Comparison of ENCODE assay signal across 8 mouse cellular contexts in genomic region chr3:89613526-89614523, GRCm38 (mm10).
DNase-seq lines count a peak whose midpoint lies in the region; ATAC-seq and TF ChIP-seq lines count a peak whose summit lies in the region.
"Had no signal": no experiment of that assay in that cellular context is flagged by ENCODE, and none has a peak within 500 bp of the region (broad histone marks: within the 10 kb centered on the region; RNA-seq: fewer than 3 reads in every experiment).

No protein-coding gene starts in this region.

- peaks cover 6% of the 10 kb centered on the region; the same call in 1 of the 2 replicates for H3K4me1 ChIP-seq in midbrain, postnatal 0 days (ENCODE audit: insufficient read depth, low read length)
- H3K4me1 ChIP-seq: megakaryocyte, embryonic 14.5 days had no signal

- H3K9ac ChIP-seq in midbrain, postnatal 0 days (replicated peaks; ENCODE audit: low read length, poor library complexity, severe bottlenecking) = no peak overlapping the region

- peak overlapping the region; percentile 4; the same call in 1 of the 2 replicates for H3K27ac ChIP-seq in midbrain, postnatal 0 days (ENCODE audit: low read depth, low read length)

- 20% methylated on average over 18 of the region's 18 CpGs for WGBS in midbrain, postnatal 0 days

- TF ChIP-seq CTCF in midbrain, postnatal 0 days (IDR thresholded peaks at IDR 0.05) = no peak

- H3K4me3 ChIP-seq in midbrain, postnatal 0 days (ENCODE audit: low read depth, low read length) = no peak overlapping the region
- H3K4me3 ChIP-seq: megakaryocyte, embryonic 14.5 days had no signal

- no peaks in the 10 kb centered on the region for H3K27me3 ChIP-seq in midbrain, postnatal 0 days (ENCODE audit: insufficient read depth, low read length)

- peak; percentile 77 for ATAC-seq in midbrain, postnatal 0 days (ENCODE audit: low FRiP score)

- H3K9me3 ChIP-seq in midbrain, postnatal 0 days (ENCODE audit: low read length) = no peaks in the 10 kb centered on the region
- H3K9me3 ChIP-seq: megakaryocyte, embryonic 14.5 days had no signal

- H3K36me3 ChIP-seq in midbrain, postnatal 0 days (ENCODE audit: insufficient read depth, low read length) = no peaks in the 10 kb centered on the region

- DNase-seq in adrenal gland, postnatal 10 days = peak; percentile 89
- DNase-seq in cerebellum, postnatal 4 days (ENCODE audit: low spot score in 2 of 2) = peak; percentile 69 to 71
- peak; percentile 58 to 80 for DNase-seq in gastrocnemius, postnatal 4 days (ENCODE audit: low spot score in 2 of 2)
- peak; percentile 62 for DNase-seq in kidney, adult 11 months
- peak; percentile 44 to 75 for DNase-seq in left cerebral cortex, adult 9 months (ENCODE audit: low spot score in 2 of 2)
- peak; percentile 85 for DNase-seq in midbrain, postnatal 0 days (ENCODE audit: low spot score)
- peak; percentile 62 for DNase-seq in urinary bladder, postnatal 14 days (ENCODE audit: low spot score)

- H3K4me2 ChIP-seq in midbrain, postnatal 0 days (ENCODE audit: low read depth, low read length, poor library complexity, severe bottlenecking) = no peak overlapping the region
